Mouse (Mus musculus) neural tube, embryonic 11.5 days (tissue): ENCODE data around the gene Tln2. TPM values are rescaled to one million over a fixed set of nuclear protein-coding genes. Genes with fewer than 3 reads are reported as not detected.

Source experiments
- ATAC-seq: fragments of 200-750 bp; cut with Nextera tagmentation; 2 replicates; pipeline ENCODE4 v1.8.0; 2017; ENCODE audit warnings: moderate number of reproducible peaks, mild to moderate bottlenecking, moderate TSS enrichment, moderate library complexity; ENCODE audit not compliant: insufficient read depth, low FRiP score, low TSS enrichment
- DNase-seq: peaks from one replicate; pipeline ENCODE4 v3.0.0-alpha.2; 2015; ENCODE audit warnings: low spot score
- H3K27ac ChIP-seq: fragments of 300-500 bp; sonication (generic); 2 replicates; pipeline ENCODE4 v1.5.1; 2014; ENCODE audit warnings: low read depth, mild to moderate bottlenecking, low read length
- H3K27me3 ChIP-seq: fragments of 300-500 bp; sonication (generic); 2 replicates; pipeline ENCODE4 v1.6.1; 2014; ENCODE audit warnings: mild to moderate bottlenecking, low read length, mixed read lengths; ENCODE audit not compliant: control insufficient read depth, insufficient read depth
- H3K36me3 ChIP-seq: fragments of 300-500 bp; sonication (generic); 2 replicates; pipeline ENCODE4 v1.6.1; 2014; ENCODE audit warnings: mild to moderate bottlenecking, low read length, moderate library complexity, mixed read lengths; ENCODE audit not compliant: control insufficient read depth, insufficient read depth
- H3K4me1 ChIP-seq: fragments of 300-500 bp; sonication (generic); 2 replicates; pipeline ENCODE4 v1.6.1; 2014; ENCODE audit warnings: low read length, mixed read lengths; ENCODE audit not compliant: control insufficient read depth, insufficient read depth
- H3K4me2 ChIP-seq: fragments of 300-500 bp; sonication (generic); 2 replicates; pipeline ENCODE4 v1.6.1; 2014; ENCODE audit warnings: low read depth, mild to moderate bottlenecking, moderate library complexity
- H3K4me3 ChIP-seq: fragments of 300-500 bp; sonication (generic); 2 replicates; pipeline ENCODE4 v1.5.1; 2014; ENCODE audit warnings: low read depth, low read length
- H3K9ac ChIP-seq: fragments of 300-500 bp; sonication (generic); 2 replicates; pipeline ENCODE4 v1.6.1; 2014; ENCODE audit warnings: mild to moderate bottlenecking, low read length
- H3K9me3 ChIP-seq: fragments of 300-500 bp; sonication (generic); 2 replicates; pipeline ENCODE4 v1.6.1; 2016; ENCODE audit warnings: low read length; ENCODE audit not compliant: control insufficient read depth
- WGBS: fragments of 180-500 bp; shearing (Covaris S2); extraction: QIAGEN DNeasy Blood & Tissue Kit; methylation state at CpG from one replicate; pipeline ENCODE4 v1.1.7; 2014; 5-methylcytosine and 5-hydroxymethylcytosine counted together
- polyA plus RNA-seq: library from polyadenylated mRNA; unstranded; fragments of >200 nt; fragmentation: Nextera tagmentation; extraction: Ambion mirVana; gene quantifications from 2 replicates; pipeline ENCODE4 v1.2.1, GENCODE M21; 2014

The Tln2 gene
- polyA plus RNA-seq, 1 experiment from 2014 or later: 14.6 TPM

DNA sequence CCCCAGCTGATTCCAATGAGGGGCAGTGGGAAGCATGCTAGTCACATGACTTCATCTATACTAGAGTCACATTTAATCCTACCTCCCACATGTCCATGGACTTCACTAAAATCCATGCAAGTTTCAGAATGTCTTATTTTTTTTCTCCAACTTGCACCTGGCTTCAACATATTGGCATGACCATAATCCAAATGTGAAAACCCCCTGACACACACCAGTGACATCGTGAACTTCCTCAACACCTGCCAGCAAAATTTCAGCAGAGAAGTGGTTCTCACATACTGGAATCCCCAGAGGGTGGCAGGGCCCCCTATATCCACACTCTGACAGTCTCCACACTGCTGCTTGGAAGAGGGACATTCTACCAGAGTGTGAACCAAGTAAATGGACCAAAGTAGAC is 57.7 kb downstream of the Tln2 start:
- ATAC-seq (no peak), DNase-seq (no peak)
- H3K36me3 ChIP-seq: no peaks in the 10 kb centered on the region
- peaks cover 4% of the 10 kb centered on the region; the same call in 1 of the 2 replicates for H3K4me1 ChIP-seq
- no peak overlapping the region for H3K4me2 ChIP-seq
- no peak overlapping the region for H3K27ac ChIP-seq
- H3K27me3 ChIP-seq: no peaks in the 10 kb centered on the region
- 97% methylated on average over 1 of the region's 1 CpGs for WGBS
- no peaks in the 10 kb centered on the region for H3K9me3 ChIP-seq
- H3K9ac ChIP-seq: no peak overlapping the region
- no peak overlapping the region for H3K4me3 ChIP-seq

DNA sequence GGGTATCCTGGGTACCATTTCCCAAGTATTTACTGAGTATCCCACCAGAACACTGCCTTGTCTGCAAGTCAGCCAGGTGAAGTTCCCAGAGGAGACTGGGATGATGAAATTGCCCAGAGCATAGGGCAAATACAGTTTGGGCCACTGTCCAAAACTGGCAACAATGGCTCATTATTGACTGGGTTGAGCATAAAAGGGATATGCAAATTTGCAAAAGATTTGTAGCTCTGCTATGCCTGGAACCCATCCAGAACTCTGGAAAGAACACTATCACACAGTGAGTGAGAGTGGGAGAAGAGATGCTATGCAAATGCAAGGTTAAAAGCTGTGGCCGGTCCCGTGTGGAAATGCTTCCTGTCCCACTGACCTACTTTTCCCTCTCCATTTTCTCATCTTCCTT is 63.1 kb downstream of the Tln2 start:
- H3K4me2 ChIP-seq: no peak overlapping the region
- no peak for ATAC-seq
- no peak overlapping the region for H3K9ac ChIP-seq
- H3K27me3 ChIP-seq: no peaks in the 10 kb centered on the region
- no peak overlapping the region for H3K4me3 ChIP-seq
- H3K27ac ChIP-seq: no peak overlapping the region
- DNase-seq: no peak
- 64% methylated on average over 2 of the region's 2 CpGs for WGBS
- peaks cover 4% of the 10 kb centered on the region; the same call in 1 of the 2 replicates for H3K4me1 ChIP-seq
- H3K36me3 ChIP-seq: no peaks in the 10 kb centered on the region
- no peaks in the 10 kb centered on the region for H3K9me3 ChIP-seq

DNA sequence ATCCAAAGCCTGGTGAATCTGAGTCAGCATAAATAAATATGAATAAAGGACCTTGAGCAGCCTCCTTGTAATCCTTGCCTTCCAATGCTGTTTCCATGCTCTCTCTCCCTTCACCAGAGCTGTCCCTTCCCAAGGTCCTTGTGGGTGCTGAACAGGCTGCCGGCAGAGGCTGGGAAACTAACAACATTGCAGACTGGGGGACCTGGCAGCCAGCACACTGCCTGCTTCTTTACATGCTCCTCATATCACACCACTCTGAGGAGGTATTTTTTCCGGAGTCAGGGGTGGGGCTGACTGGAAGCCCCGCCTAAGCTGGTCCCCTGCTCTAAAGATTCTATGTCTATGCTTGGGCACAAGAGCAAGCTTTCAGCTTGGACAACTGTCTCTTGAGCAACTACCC is 64.2 kb downstream of the Tln2 start:
- DNase-seq (no peak), ATAC-seq (no peak)
- H3K9me3 ChIP-seq: no peaks in the 10 kb centered on the region
- H3K4me3 ChIP-seq: no peak overlapping the region
- peaks cover 4% of the 10 kb centered on the region; the same call in 1 of the 2 replicates for H3K4me1 ChIP-seq
- H3K4me2 ChIP-seq: no peak overlapping the region
- H3K9ac ChIP-seq: no peak overlapping the region
- H3K27me3 ChIP-seq: no peaks in the 10 kb centered on the region
- WGBS: 66% methylated on average over 3 of the region's 3 CpGs
- H3K27ac ChIP-seq: no peak overlapping the region
- H3K36me3 ChIP-seq: no peaks in the 10 kb centered on the region

DNA sequence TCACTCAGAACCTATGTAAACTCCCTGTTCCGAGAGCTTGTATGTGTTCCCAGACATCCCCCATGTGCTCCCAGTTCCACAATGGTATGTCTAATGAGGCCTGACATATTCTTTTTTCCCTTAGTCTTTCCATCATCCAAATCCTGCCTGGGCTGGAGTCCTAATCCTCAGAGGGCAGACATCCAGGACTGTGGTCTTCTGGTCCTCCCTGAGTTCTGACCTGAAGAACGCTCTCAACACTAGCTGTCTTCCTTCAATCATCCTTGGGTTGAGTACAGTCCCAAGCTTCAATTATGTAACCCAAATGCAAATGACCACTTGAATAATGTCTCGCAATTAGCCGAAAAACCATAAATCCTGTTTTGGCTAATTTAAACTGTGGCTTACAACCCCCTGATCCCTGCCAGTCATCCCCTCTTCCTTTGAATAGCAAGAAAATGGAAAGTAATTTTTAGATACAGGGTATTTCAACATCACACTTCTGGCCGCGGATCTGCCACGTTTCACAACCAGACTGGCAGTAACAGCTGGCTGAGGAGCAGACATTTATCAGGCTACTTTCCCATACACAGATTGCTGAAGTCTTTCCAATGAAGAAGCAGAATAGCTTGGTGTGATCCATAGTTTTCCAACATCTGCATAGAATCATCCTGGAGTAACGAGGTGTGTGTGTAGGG is 65.5 kb downstream of the Tln2 start:
- H3K4me3 ChIP-seq: no peak overlapping the region
- H3K36me3 ChIP-seq: no peaks in the 10 kb centered on the region
- H3K4me1 ChIP-seq: peaks cover 4% of the 10 kb centered on the region; the same call in 1 of the 2 replicates
- 86% methylated on average over 8 of the region's 8 CpGs for WGBS
- no peak for ATAC-seq
- H3K9me3 ChIP-seq: no peaks in the 10 kb centered on the region
- H3K9ac ChIP-seq: no peak overlapping the region
- H3K4me2 ChIP-seq: no peak overlapping the region
- DNase-seq: no peak
- H3K27me3 ChIP-seq: no peaks in the 10 kb centered on the region
- no peak overlapping the region for H3K27ac ChIP-seq

DNA sequence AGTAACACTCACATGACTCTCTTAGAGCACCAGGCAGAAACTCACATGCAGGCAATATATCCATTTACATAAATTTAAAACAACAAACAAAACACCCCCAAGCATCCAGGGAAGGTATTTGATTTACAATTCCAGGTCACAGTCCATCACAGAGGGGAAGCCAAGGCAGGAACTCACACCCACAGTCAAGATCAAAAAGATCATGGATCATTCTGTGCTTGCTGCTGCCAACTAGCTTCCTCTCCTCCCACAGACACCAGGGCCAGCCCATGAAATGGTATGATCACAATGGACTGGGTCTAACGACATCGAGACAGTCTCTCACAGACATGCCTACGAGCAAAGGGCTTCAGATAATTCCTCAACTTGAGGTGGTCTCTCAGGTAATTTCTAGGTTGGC is 70.1 kb downstream of the Tln2 start:
- H3K9me3 ChIP-seq: no peaks in the 10 kb centered on the region
- ATAC-seq: no peak
- WGBS: 77% methylated on average over 3 of the region's 3 CpGs

DNA sequence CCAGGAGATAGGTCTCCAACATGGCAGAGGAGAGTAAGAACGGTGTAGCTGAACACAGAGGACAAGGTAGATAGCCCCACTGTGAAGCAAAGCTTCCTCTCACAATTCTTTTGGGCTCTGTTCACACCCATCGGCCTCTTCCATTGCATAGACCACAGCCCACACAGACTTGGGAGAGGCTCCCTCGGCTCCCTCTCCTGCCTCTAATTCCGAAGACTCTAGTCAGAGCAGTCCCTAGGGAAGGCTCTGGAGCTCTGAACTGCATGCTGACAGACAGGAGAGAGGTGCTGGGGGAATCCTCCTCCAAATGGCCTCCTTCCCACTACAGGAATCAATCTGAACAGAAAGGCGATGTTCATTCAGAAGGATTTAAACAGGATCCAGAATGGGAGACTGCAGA is 72.9 kb downstream of the Tln2 start:
- no peaks in the 10 kb centered on the region for H3K36me3 ChIP-seq
- no peak overlapping the region for H3K4me3 ChIP-seq
- WGBS: 84% methylated on average over 5 of the region's 5 CpGs
- no peak overlapping the region for H3K27ac ChIP-seq
- ATAC-seq (no peak), DNase-seq (no peak)
- no peak overlapping the region for H3K9ac ChIP-seq
- H3K4me2 ChIP-seq: no peak overlapping the region
- no peaks in the 10 kb centered on the region for H3K27me3 ChIP-seq
- H3K9me3 ChIP-seq: no peaks in the 10 kb centered on the region
- H3K4me1 ChIP-seq: no peaks in the 10 kb centered on the region

More for the DNA sequence above, 70.1 kb downstream of the Tln2 start:
- no peak for DNase-seq
- no peak overlapping the region for H3K4me3 ChIP-seq
- no peak overlapping the region for H3K9ac ChIP-seq
- no peaks in the 10 kb centered on the region for H3K36me3 ChIP-seq
- H3K27ac ChIP-seq: no peak overlapping the region
- H3K27me3 ChIP-seq: no peaks in the 10 kb centered on the region
- H3K4me1 ChIP-seq: no peaks in the 10 kb centered on the region
- no peak overlapping the region for H3K4me2 ChIP-seq

DNA sequence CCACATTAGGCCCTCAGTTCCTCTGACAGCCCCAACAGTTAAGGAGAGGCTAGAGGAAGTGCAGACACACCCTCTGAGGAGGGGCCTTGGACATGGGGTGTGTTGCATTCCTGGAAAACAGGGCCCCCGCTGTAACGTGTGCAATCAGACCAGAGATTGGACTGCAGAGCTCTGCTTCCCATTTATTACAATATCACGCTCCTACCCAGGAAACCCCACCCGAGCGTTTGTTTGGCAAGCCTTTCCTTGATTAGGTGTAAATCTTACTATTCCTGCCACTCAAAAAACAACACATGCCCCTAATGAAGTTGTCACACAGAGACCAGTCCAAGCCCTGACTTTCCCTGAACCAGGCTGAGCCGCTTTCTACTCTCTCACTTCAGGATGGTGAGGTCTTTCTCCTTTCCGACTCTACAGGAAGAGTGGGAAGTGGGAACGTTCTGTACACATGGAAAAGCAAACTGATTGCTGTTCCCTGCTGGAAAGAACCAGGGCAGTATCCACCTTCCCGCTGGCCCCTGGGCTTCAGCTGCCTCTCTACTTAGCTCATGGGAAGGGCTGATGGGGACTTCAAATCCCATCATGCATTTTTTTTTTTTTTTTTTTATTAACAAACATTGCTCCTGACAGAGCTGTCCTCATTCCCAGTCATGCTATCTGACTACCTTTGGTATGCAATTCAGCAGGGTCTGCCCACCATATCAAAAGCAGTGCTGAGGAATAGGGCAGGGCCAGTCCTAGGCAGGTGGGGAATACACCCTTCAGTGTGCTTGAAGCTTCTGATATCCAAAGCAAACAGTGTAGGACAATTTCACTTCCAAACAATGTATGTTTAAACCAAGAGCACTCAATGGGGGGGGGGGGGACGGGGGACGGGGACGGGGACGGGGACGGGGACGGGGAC is 74.1 kb downstream of the Tln2 start:
- no peak overlapping the region for H3K27ac ChIP-seq
- WGBS: 82% methylated on average over 15 of the region's 15 CpGs

DNA sequence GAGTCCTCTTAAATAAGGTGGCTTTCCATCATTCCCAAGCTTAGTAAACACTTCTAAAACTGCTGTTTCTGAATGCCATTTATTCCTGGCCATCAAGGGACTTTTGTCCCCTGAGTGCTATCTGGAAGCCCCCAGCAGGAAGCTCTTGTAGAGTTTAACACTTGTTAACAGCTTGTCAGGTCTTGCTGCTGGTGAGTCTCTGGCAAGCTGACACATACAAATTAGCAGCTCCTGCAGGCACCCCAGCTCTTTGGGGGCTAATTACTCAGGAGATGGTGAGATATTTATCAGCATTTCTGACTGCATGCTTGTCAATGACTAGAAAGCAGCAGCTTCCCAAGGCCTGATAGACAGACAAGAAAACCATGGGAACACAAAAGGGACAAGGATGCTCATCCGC is 77.2 kb downstream of the Tln2 start:
- no peaks in the 10 kb centered on the region for H3K27me3 ChIP-seq
- no peaks in the 10 kb centered on the region for H3K4me1 ChIP-seq
- H3K4me3 ChIP-seq: no peak overlapping the region
- DNase-seq (no peak), ATAC-seq (no peak)
- H3K9ac ChIP-seq: no peak overlapping the region
- no peak overlapping the region for H3K4me2 ChIP-seq
- WGBS: 68% methylated on average over 1 of the region's 1 CpGs
- no peaks in the 10 kb centered on the region for H3K36me3 ChIP-seq
- no peaks in the 10 kb centered on the region for H3K9me3 ChIP-seq
- no peak overlapping the region for H3K27ac ChIP-seq

More for the DNA sequence above, 74.1 kb downstream of the Tln2 start:
- ATAC-seq (no peak), DNase-seq (no peak)
- H3K4me1 ChIP-seq: no peaks in the 10 kb centered on the region
- no peaks in the 10 kb centered on the region for H3K9me3 ChIP-seq
- H3K36me3 ChIP-seq: no peaks in the 10 kb centered on the region
- no peak overlapping the region for H3K4me3 ChIP-seq
- no peak overlapping the region for H3K9ac ChIP-seq
- no peak overlapping the region for H3K4me2 ChIP-seq
- no peaks in the 10 kb centered on the region for H3K27me3 ChIP-seq

DNA sequence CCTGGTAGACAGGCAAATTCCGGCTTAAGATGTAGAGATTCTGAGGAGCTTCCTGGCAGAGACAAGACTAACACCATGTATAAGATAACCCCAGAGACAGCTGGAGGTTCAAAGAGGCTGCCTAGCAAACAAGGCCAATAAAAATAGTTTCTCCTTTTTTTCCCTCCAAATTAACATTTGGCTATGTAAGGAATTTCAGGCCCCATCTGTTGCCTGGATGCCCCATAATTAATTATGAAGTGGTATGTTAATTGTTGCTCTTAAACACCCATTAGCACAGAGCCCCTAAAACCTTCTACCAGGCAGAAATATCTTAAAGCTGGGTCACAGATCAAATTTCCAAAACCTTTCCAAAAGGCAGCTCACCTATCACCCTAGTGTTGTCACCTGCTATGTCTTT is 77.7 kb downstream of the Tln2 start:
- DNase-seq (no peak), ATAC-seq (no peak)
- no peak overlapping the region for H3K4me3 ChIP-seq
- no peaks in the 10 kb centered on the region for H3K4me1 ChIP-seq
- no peak overlapping the region for H3K27ac ChIP-seq
- WGBS: 27% methylated on average over 1 of the region's 1 CpGs
- H3K36me3 ChIP-seq: no peaks in the 10 kb centered on the region
- H3K9ac ChIP-seq: no peak overlapping the region
- H3K27me3 ChIP-seq: no peaks in the 10 kb centered on the region
- H3K4me2 ChIP-seq: no peak overlapping the region
- H3K9me3 ChIP-seq: no peaks in the 10 kb centered on the region
